Mouse (Mus musculus) CD4-positive naive resting alpha-beta T cell, adult 57 days (primary cell): ENCODE measurements around the gene Emc8. TPM values are rescaled to one million over a fixed set of nuclear protein-coding genes. Genes with fewer than 3 reads are reported as not detected.

Source experiments
- total RNA-seq: library from RNA; stranded (reverse); gene quantifications from one replicate; pipeline ENCODE4 v1.2.4, GENCODE M21; 2023

Gene Emc8
- total RNA-seq: 40.6 TPM

GRCm38 (mm10) chr8:120668374-120668905, at the start of gene Emc8:
TSS of gene Emc8 (minus strand) at chr8:120668573.

DNA sequence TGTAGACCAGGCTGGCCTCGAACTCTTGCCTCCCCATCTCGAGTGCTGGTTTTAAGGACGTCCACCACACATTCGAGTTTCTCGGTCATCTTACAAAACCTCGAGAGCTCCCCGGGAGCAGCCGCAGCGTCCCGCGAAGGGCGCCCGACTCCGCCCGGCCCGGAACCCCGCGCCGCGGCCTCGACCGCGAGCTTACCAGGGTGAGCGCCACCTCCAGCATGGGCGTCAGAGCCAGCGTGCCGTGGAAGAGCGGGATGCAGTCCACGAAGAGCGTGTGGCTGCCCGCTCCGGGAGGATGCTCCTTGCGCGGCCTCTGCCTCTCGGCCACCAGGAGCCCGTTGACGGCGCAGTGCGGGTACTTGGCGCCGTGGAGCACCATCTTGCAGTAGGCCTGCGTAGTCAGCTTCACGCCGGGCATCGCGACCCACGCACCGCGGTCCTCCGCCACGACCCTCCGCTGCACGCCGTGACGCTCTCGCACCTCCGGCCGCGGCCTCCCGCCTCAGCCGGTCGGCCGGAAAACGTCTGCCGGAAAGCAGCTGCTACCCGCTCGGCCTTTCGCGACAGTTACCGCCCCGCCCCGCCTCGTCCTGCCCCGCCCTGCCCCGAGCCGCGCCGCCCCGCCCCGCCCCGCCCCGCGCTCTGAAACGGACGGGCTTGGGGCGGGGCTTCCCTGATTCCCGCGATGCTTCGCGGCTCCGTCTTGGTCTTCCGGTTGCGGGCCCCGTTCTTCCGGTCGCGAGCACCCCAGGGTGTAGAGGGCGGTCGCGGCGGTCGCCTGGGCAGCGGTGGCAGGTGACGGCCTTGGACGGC, 606 bp downstream of the Emc8 start, which contains the start of the genes Gm27021 and Cox4i1:
Gene Gm27021 (minus strand): TSS at position 519 of the 813 bp plus-strand sequence.
Gene Cox4i1 (plus strand): TSS at position 662 of the 813 bp plus-strand sequence.

GRCm38 (mm10) chr8:120647532-120647931, 20.8 kb downstream of the Emc8 start, which contains the start of gene 1190005I06Rik:
TSS of gene 1190005I06Rik (minus strand) at chr8:120647632.

Other genes starting within 250 kb of the Emc8 start
- 1.7 TPM for gene Gins2, start 79.3 kb downstream of the Emc8 start, total RNA-seq
- gene 1190005I06Rik, start 20.9 kb downstream of the Emc8 start, total RNA-seq: not detected
- not detected for gene Gm27021, start 494 bp downstream of the Emc8 start, total RNA-seq
- 422 TPM for gene Cox4i1, start 351 bp downstream of the Emc8 start, total RNA-seq
- gene Irf8, start 67.8 kb upstream of the Emc8 start, total RNA-seq: 18.4 TPM